Mouse (Mus musculus) thymus, postnatal 10 days (tissue): ENCODE measurements around the gene Hes2.

Source experiments
- DNase-seq, 2 experiments: peaks; one replicate each; pipeline ENCODE4 v3.0.0; 2021; ENCODE audit warnings: low spot score in 2 of 2

Gene Hes2

GRCm38 (mm10) chr4:152158585-152159284 is at the start of gene Hes2:
Gene Hes2, plus strand, starts transcription at chr4:152158867.
- no peak for DNase-seq

DNA sequence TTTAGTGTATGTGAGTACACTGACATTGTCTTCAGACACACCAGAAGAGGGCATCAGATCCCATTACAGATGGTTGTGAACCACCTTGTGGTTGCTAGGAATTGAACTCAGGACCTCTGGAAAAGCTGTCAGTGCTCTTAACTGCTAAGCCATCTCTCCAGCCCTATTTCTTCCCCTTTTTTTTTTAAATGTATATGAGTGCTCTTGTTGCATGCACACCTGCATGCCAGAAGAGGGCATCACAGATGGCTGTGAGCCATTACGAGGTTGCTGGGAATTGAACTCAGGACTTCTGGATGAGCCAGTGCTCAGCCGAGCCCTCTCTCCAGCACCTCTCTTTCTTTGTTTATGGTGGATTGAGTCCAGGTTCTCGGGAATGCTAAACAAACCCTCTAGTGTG is 49.2 kb upstream of the Hes2 start:
- no peak for DNase-seq

- no peak for DNase-seq
Observed at GRCm38 (mm10) chr4:152110689-152111088, 48.0 kb upstream of the Hes2 start.

- DNase-seq = no peak
Observed at GRCm38 (mm10) chr4:152112329-152112728, 46.3 kb upstream of the Hes2 start.

DNA sequence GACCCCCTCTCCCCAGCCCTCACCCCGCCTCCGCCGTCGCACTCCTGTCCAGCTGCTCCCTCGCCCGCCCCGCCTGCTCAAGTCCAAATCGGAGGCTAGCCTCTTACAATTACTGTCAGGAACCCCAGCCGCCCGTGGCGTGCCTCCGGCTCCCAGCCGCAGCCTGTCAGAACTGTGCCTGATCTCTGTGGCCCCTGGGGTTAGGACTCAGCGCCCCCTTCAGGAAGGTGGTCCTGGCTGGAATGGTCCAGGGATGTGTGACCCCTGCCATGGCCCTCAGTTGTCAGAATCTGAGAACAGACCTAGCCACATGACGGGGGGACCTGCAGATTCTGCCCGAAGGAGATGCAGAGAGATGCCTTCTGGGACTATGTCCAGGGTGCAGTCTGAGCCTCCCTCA is 44.6 kb upstream of the Hes2 start:
- no peak for DNase-seq

DNA sequence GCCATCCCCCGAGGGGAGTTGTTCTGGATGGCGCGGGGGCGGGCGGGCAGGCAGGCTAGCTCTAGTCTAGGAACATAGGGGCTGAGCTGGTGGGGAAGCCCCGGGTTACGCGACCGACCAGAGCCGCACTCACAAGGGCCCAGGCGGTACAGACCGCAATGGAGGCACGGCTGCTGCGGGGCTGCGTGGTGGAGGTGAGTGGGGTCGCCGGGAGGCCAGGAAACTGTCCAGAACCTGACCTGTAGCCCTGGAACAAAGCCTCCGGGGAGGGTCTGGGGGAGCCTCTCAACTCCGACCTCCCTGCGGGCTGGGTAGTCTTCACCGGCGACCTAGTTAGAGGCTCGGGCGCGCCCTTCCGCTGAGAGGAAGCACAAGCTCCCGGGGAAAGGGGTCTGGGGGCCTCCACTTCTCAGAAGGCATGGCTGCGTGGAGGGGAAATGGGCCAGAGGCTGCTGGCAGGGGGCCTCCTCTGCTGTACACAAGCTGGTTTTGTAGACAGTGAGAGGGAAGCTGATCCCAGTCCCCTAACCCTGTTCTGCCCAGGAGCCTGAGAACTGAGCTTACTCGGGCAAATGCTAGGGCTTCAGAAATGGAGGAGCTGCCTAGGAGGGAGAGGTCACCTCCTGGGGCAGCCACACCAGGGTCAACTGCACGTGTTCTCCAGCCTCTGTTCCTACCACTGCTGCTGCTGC is 42.6 kb upstream of the Hes2 start, which contains the start of gene Tnfrsf25:
Tnfrsf25 (plus strand) TSS at position 14 of the 692 bp plus-strand sequence.
- DNase-seq = peak; percentile 71 to 81

GRCm38 (mm10) chr4:152117538-152117937 is 41.1 kb upstream of the Hes2 start:
- DNase-seq = no peak

- DNase-seq = peak in 1 of 2 experiments; percentile 65
Observed at GRCm38 (mm10) chr4:152119396-152120292, 39.0 kb upstream of the Hes2 start.

DNA sequence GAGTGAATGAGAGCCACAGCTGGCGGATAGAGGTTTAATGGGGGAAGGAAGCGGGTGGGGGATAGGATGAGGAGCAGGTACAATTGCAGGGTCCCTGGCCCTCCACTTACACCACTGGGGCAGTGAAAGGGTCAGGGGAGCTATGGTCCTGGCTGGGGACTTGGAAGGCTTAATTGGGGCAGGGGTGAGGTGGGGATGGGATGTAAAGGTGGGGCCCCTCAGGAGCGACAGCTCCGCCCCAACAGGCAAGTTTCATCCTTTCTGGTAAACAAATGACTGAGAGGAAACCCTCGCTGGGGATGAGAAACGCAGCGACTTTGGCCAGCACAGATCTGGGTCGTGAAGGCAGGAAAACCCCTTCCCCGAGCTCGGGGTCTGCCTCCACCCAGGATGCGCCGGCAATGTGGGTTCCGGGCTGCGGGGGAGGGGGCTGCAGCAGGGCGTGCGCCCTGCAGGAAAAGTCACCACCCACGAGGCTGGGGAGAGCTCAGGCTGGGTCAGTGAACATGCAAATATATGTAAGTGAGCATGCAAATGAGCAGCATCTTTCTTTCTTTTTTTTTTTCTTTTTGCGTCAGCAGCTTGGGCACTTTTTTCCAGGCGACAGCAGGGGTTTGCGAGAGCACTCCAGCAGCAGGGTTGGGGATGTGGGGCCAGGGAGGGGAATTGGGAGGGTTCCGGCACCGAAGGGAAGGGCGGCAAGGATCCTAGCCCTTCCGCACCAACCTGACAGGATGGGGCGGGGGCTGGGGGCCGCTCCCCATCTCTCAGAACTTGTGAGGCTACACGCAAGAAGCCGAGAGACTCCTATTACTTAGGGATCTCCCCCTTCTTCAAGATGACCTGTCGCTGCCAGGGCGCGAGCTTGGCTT is 38.1 kb upstream of the Hes2 start:
- peak in 1 of 2 experiments; percentile 43 for DNase-seq

- DNase-seq = no peak
Observed at GRCm38 (mm10) chr4:152121183-152121505, 37.5 kb upstream of the Hes2 start.

GRCm38 (mm10) chr4:152124361-152124961 is 34.2 kb upstream of the Hes2 start:
- no peak for DNase-seq

GRCm38 (mm10) chr4:152125161-152126025 is 33.3 kb upstream of the Hes2 start:
- no peak for DNase-seq

- DNase-seq = no peak
Observed at GRCm38 (mm10) chr4:152126026-152126920, 32.4 kb upstream of the Hes2 start.

DNA sequence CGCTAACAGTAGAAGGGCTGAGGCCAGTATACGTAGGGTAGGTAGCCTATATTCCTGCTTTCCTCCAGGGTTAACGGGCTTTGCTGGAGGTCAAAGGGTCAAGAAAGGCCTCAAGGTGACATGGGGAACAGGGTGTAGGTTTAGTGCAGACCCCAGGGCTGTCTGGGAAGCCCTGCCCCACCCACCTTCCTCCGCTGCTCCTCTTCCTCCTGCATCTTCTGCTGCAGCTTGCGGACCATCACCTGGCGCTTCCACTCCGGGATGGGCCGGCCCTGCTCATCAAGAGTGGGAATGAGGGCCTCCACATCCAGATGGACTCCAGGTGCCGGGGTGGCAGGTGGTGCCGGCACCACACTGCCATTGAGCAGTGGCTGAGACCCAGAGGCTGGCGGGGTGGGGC is 30.8 kb upstream of the Hes2 start:
- DNase-seq = no peak

- no peak for DNase-seq
Observed at GRCm38 (mm10) chr4:152128784-152129183, 29.9 kb upstream of the Hes2 start.

DNA sequence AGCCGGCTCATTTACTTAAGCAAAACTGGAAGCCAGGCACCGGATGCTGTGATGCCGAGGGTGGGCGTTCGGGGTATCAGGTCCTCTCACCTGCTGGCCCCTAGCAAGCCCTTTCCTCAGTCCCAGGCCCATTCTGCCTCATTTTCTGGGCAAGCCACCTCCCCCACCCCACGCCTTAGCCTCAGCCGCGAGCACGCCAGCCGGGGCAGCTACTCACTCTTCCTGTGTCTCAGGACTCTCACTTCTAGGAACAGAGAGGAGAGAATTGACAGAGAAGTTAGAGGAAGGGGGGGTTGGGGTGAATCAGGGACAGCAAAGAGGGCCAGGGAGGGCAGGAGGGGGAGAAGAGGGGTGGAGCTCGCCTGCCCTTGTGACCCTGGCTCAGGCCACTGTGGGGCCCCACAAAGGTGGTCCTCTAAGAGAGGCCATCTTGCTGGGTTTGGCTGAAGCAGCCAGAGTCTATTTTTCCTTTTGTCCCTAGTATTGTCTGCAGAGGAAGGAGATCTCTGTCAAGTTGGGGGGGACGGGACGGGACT is 29.2 kb upstream of the Hes2 start:
- no peak for DNase-seq

DNA sequence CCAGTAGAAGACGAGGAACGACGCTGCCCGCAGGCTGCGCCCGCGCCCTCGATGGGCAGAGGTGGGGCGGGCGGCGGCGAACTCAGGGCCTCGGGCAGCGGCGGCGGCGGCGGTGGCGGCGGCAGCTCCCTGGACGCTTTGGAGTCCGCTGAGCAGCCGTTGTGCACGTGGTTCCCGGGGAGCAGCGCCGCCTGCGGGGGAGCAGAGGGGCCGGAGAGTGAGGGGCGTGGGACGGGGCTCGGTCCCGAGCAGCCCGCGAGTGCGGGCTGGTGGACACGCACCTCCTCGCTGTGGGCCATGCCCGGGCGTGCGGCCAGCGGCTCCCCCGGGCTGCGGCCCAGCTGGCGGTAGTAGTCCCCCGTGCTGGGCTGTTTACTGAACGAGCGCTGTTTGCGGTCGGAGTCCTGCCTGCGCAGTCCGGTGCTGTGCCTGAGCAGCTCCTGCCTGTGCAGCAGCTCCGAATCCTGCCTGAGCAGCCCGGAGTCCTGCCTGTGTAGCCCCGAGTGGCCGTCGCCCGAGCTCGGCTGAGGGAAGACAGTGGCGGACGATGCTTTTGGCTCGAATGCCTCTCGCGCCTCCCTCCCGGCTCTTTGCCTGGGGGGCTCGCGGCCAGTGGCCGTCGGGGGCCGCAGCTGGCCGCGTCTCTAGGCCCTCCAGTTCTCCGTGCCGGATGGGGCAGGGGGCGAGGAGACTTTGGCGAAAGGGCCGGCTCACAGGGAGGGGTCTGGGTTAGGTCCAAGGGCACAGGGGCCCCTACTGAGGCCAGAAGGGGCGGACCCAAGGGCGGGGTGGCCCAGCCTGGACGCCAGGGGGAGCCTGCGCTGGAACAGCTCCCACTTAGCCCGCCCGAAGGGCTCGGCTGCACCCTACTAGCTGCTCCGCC is 27.7 kb upstream of the Hes2 start:
- DNase-seq = no peak
